Mouse (Mus musculus) 3134 (cell line): ENCODE measurements around the gene Prss32.

ENCODE experiments used
- DNase-seq: peaks from one replicate; pipeline ENCODE4 v3.0.0-alpha.2; 2011; ENCODE audit warnings: low spot score; ENCODE audit not compliant: insufficient read length; ENCODE audit errors: extremely low read depth

The Prss32 gene

DNA sequence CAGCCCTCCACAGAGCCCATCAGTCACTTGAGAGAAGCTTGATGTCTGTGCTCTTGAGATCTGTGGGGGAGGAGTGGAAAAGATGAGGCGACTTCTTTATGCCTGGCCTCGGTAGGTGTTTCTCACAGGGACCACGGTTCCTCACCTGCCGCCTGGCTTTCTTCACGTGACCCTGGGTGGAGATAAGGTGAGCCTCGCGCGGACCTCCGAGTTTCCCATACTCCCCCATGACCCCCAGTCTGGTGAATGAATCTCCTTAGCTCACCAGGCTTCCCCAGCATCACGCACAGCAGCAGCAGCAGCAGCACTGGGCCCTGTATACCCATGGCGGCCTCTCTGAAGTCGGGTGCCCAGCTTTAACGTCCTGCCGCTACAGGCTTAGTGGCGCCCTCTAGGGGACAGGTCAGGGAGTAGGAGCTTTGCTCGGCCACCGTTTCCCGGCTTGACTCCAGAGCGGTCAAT, at the start of gene Prss32, which contains the start of gene Prss41:
Gene Prss32 (plus strand): TSS at position 44 of the 462 bp plus-strand sequence.
Gene Prss41 (minus strand): TSS at position 361 of the 462 bp plus-strand sequence.
- no peak for DNase-seq

DNA sequence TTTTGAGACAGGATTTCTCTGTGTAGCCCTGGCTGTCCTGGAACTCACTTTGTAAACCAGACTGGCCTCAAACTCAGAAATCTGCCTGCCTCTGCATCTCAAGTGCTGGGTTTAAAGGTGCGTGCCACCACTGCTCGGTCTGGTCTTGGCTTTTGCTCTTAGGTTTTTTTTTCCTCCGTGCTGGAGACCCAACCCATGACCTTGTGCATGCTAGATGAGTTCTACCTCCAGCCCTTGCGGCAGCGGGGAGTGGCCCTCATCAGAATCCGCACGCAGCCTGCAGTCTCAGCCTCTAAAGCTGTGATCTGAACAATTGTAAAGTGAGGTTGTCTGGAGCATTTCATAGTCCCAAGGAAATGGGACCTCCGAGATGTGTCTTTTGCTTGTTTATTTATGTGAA, 48.3 kb upstream of the Prss32 start:
- no peak for DNase-seq

- no peak for DNase-seq
These were observed 46.3 kb upstream of the Prss32 start for GRCm38 (mm10) chr17:23797316-23797715.

- no peak for DNase-seq
These were observed 42.0 kb upstream of the Prss32 start for GRCm38 (mm10) chr17:23801627-23802026.

DNA sequence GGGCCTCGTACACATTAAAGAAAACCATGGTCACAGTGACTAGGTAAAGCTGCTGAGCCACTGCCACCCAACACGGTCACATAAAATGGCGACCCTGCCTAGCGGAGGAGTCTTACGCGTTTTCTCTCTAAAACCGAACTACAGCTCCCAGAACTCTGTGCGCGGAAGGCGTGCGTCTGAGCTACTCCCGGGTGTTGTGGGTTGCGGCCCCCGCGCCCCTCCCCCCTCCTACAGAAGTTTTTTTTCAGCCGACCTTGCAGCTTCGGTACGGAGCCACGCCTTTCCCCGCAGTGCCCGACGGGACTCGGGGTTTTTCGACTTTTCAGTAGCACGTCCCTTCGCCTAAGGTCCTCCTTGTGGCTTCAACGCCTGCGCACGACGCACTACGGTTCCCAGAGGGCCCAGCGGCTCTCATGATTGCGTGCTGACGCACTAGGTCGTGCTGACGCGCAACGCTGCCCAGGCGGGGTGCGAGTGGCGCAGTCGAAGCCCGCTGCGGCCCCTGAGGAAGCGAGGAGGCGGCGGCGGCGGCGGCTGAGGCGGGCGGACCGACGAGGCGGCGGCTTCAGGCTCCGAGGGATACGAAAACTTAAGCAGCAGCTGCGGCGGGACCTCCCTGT, 40.8 kb upstream of the Prss32 start:
- DNase-seq, result peak; percentile 99

GRCm38 (mm10) chr17:23803366-23804041, 40.2 kb upstream of the Prss32 start:
- DNase-seq, result peak; percentile 88

DNA sequence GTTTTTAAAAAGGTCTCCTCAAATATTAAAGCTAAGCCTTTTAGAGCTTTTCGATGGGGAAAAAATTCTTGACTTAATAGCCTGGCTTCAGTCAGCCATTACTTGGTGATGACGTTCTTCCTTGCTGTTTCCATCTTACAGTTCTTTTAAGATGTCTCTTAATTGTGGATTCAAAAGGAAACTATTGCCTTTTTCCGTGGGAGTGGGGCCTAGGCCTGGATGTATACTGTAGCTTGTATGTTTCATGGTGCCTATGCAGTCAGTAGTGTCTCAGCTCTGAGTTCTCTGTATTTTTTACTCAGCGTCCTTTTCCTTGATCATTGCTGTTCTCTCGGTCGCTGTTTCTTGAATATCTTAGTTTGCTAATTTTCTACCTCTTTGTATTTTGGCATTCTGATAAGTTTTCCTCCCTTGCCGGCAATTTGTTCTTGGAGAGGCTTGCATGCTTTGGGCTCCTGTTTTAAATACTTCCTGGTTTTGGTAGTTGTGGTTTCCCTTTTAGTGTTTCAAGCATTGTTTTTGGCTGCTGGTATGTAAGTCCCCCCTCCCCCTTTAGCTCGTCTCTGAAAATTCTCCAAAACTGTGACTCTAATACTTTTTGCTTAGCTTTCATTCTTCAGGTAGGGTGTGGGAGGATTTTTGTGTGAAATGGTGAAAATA, 39.1 kb upstream of the Prss32 start:
- DNase-seq, result no peak

DNA sequence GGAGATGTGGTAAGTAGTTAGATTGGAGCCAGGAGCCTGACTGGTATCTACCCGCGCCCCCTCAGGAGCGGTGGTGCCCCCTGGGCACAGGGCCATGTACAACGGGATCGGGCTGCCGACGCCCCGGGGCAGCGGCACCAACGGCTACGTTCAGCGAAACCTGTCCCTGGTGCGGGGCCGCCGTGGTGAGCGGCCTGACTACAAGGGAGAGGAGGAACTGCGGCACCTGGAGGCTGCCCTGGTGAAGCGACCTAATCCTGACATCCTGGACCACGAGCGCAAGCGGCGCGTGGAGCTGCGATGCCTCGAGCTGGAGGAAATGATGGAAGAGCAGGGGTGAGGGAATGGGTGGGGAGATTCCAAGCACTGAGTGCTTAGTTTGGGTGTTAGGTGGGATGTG, 36.8 kb upstream of the Prss32 start:
- DNase-seq, result peak; percentile 36

DNA sequence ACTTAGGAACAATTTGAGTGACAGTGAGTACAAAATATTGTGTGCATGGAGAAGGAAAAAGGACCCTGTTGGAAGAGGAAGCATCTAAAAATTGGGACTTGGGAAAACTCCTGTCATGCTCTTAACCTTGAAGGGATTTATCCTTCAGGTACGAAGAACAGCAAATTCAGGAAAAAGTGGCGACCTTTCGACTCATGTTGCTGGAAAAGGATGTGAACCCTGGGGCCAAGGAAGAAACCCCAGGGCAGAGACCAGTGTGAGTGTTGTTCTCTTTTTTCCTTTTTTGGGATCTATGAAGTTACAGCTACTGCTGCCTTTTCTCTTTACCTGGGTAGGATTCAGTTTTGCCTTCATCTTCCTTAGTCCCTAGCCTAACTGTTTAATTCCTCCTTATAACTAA, 35.7 kb upstream of the Prss32 start:
- no peak for DNase-seq

DNA sequence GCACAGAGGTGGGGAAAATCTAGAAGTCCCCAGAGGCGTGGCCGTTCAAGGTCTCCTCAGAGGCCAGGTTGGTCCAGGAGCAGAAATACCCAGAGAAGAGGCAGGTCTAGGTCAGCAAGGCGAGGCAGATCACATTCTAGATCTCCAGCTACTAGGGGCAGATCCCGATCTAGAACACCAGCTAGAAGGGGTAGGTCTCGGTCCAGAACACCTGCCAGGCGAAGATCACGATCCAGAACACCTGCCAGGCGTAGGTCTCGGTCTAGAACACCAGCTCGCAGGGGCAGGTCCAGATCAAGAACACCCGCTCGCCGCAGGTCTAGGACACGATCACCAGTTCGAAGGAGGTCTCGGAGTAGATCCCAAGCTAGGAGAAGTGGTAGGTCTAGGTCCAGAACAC, 28.0 kb upstream of the Prss32 start:
- peak; percentile 30 for DNase-seq

GRCm38 (mm10) chr17:23818579-23818978, 25.1 kb upstream of the Prss32 start:
- DNase-seq, result no peak

DNA sequence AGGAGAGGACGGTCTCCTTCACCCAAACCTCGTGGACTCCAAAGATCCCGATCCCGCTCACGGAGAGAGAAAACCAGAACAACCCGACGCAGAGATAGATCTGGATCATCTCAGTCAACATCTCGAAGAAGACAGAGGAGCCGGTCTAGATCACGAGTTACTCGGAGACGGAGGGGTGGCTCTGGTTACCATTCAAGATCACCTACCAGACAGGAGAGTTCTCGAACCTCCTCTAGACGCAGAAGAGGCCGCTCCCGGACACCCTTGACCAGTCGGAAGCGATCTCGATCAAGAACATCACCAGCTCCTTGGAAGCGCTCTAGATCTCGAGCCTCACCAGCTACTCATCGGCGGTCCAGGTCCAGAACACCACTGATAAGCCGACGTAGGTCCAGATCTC, 24.4 kb upstream of the Prss32 start:
- DNase-seq, result no peak

- DNase-seq, result no peak
These were observed 22.9 kb upstream of the Prss32 start for GRCm38 (mm10) chr17:23820731-23821130.

DNA sequence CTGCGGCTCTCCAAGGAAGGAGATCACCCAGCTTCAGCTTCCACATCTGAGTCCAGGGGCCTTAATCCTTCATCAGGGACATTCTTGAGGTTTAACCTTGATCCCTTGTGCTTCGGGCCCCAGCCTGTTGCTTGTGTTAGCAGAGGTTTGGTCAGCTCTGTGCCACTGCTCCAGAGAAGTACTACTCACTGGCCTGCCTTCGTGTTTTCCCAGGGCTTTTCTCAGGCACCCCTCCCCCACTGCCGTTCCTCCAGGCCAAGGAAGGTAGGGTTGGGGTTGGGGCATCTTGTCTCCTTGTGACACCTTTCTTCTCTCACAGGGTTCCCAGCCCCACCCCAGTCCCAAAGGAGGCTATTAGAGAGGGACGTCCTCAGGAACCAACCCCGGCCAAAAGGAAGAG, 21.6 kb upstream of the Prss32 start:
- DNase-seq, result no peak

DNA sequence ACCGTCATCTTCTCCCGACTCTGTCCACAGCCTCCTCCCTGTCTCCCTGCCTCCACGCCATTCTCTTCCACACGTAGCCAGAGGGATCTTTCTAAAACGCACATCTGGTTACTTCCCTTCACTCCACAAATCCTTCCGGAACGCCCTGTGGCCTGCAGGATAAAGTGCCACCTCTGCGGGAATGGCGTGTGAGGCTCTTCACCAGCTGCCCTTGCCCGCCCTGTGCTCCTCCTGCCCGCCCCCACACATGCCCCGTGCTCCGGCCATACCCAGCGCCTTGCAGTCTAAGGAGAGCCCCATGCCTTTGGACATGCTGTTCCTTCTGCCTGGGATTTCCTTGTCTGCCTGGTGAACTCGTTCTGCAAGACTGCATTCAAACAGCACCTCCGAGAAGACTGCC, 20.6 kb upstream of the Prss32 start:
- DNase-seq, result no peak

DNA sequence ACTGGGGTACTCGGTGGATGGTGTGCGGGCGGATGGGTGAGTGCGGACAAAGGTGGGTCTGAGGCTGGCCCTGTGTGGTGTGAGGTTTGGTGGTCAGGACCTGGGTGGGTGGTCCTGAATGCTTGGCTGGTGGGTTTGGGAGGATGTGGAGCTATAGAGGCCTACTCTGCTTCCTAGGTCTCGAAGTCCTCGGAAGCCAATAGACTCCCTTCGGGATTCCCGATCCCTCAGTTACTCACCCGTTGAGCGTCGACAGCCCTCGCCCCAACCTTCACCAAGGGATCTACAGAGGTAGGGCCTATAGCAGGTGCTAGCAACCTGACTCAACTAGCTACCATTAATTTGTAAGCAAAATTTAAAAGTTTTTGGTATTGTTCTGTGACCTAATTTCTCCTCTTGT, 20.0 kb upstream of the Prss32 start:
- DNase-seq, result no peak

GRCm38 (mm10) chr17:23825591-23825990, 18.1 kb upstream of the Prss32 start:
- DNase-seq, result no peak

GRCm38 (mm10) chr17:23828271-23829001, 15.2 kb upstream of the Prss32 start:
- DNase-seq, result peak; percentile 78

- DNase-seq, result peak; percentile 82
These were observed 14.5 kb upstream of the Prss32 start, which contains the start of gene Elob for GRCm38 (mm10) chr17:23829064-23829619. Elob (minus strand) TSS chr17:23829136.

DNA sequence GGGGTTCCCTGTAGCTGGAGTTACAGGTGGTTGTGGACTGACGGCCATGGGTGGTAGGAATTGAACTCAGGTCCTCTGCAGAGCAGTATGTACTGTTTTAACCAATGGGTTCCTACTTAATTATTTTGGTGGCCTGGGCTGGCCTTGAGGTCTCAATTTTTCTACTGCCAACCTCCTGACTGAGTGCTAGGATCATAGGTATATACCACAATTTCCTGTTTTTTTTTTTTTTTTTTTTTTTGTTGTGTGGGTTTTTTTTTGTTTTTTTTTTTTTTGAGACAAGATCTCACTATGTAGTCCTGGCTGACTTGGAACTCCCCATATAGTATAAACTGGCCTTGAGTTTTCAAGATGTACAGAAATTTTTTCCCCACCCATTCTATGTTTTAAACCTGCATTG, 12.5 kb upstream of the Prss32 start:
- no peak for DNase-seq
